ENCODE assay signal across 9 mouse cellular contexts in genomic region chr2:24690356-24690755, GRCm38 (mm10).
"Had no signal": no experiment of that assay in that cellular context is flagged by ENCODE, and none has a peak within 500 bp of the region (broad histone marks: within the 10 kb centered on the region; RNA-seq: fewer than 3 reads in every experiment).

No protein-coding gene starts in this region.

- H3K36me3 ChIP-seq: limb, embryonic 13.5 days had no signal

- H3K9me3 ChIP-seq: limb, embryonic 13.5 days; midbrain, embryonic 15.5 days; neural tube, embryonic 12.5 days had no signal

- H3K27ac ChIP-seq: limb, embryonic 13.5 days; liver, embryonic 14.5 days; midbrain, embryonic 15.5 days; neural tube, embryonic 12.5 days had no signal

- H3K4me2 ChIP-seq: limb, embryonic 13.5 days; midbrain, embryonic 15.5 days; neural tube, embryonic 12.5 days had no signal

- DNase-seq: kidney, adult 18-20 months; kidney, postnatal 10 days; kidney, postnatal 4 days; lung, adult 18-20 months; lung, postnatal 36 days had no signal

- H3K27me3 ChIP-seq: limb, embryonic 13.5 days; midbrain, embryonic 15.5 days; neural tube, embryonic 12.5 days had no signal

- H3K4me1 ChIP-seq: limb, embryonic 13.5 days; midbrain, embryonic 15.5 days; neural tube, embryonic 12.5 days had no signal

- H3K4me3 ChIP-seq: limb, embryonic 13.5 days; midbrain, embryonic 15.5 days; neural tube, embryonic 12.5 days had no signal

- ATAC-seq: midbrain, embryonic 15.5 days had no signal

- H3K9ac ChIP-seq: limb, embryonic 13.5 days; liver, embryonic 14.5 days; midbrain, embryonic 15.5 days; neural tube, embryonic 12.5 days had no signal
